Mouse (Mus musculus) liver, embryonic 15.5 days (tissue): Measurements from ENCODE around the gene Zfp108. TPM values are rescaled to one million over a fixed set of nuclear protein-coding genes. Genes with fewer than 3 reads are reported as not detected.
A peak's percentile ranks its signal among the peaks of the same experiment; 100 is the strongest.

Experiments
- ATAC-seq: fragments of 200-750 bp; cut with Nextera tagmentation; 2 replicates; pipeline ENCODE4 v1.8.0; 2017; ENCODE audit warnings: moderate number of reproducible peaks, mild to moderate bottlenecking, moderate library complexity; ENCODE audit not compliant: insufficient read depth
- H3K27ac ChIP-seq: fragments of 300-500 bp; sonication (generic); replicated peaks from 2 replicates; pipeline ENCODE4 v1.5.1; 2015; ENCODE audit warnings: mild to moderate bottlenecking, inconsistent platforms
- H3K27me3 ChIP-seq: fragments of 300-500 bp; sonication (generic); 2 replicates; pipeline ENCODE4 v1.6.1; 2015; ENCODE audit warnings: mild to moderate bottlenecking, inconsistent platforms
- H3K36me3 ChIP-seq: fragments of 300-500 bp; sonication (generic); replicated peaks from 2 replicates; pipeline ENCODE4 v1.6.1; 2015; ENCODE audit warnings: moderate library complexity, mild to moderate bottlenecking, inconsistent platforms
- H3K4me1 ChIP-seq: fragments of 300-500 bp; sonication (generic); replicated peaks from 2 replicates; pipeline ENCODE4 v1.6.1; 2015; ENCODE audit warnings: inconsistent platforms
- H3K4me2 ChIP-seq: fragments of 300-500 bp; sonication (generic); 2 replicates; pipeline ENCODE4 v1.6.1; 2015; ENCODE audit warnings: moderate library complexity, mild to moderate bottlenecking, inconsistent platforms
- H3K4me3 ChIP-seq: fragments of 300-500 bp; sonication (generic); replicated peaks from 2 replicates; pipeline ENCODE4 v1.5.1; 2015; ENCODE audit warnings: mild to moderate bottlenecking, inconsistent platforms
- H3K9ac ChIP-seq: fragments of 300-500 bp; sonication (generic); 2 replicates; pipeline ENCODE4 v1.6.1; 2015; ENCODE audit warnings: moderate library complexity, mild to moderate bottlenecking, inconsistent platforms
- H3K9me3 ChIP-seq: fragments of 300-500 bp; sonication (generic); replicated peaks from 2 replicates; pipeline ENCODE4 v1.6.1; 2016; ENCODE audit warnings: inconsistent platforms
- WGBS: fragments of 180-500 bp; shearing (Covaris S2); methylation state at CpG from one replicate; pipeline ENCODE4 v1.1.7; 2015; ENCODE audit warnings: mixed read lengths; ENCODE audit not compliant: insufficient replicate concordance; 5-methylcytosine and 5-hydroxymethylcytosine counted together
- polyA plus RNA-seq: library from polyadenylated mRNA; unstranded; fragments of >200 nt; fragmentation: Nextera tagmentation; extraction: Ambion mirVana; gene quantifications from 2 replicates; pipeline ENCODE4 v1.2.1, GENCODE M21; 2015

The Zfp108 gene
- polyA plus RNA-seq, 1 experiment from 2014 or later, result 0.38 TPM

DNA sequence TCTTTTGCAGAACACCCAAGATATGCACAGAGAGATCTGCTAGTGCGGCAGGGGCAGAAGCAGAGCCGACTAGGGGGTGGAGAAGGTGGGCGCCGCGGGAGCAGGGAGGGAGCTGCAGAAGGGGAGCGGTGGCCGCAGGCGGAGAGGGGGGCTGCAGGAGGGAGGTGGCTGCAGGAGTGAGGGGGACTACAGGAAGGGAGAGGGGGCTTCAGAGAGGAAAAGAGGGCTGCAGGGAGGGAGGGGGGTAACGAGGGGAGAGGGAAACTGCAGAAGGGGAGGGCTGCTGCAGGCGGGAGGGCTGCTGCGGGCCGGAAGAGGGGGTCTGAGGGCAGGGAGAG lies 44.0 kb downstream of the Zfp108 start:
- H3K27me3 ChIP-seq, result no peaks in the 10 kb centered on the region
- peak overlapping the region; percentile 88 for H3K4me2 ChIP-seq
- H3K36me3 ChIP-seq, result peaks cover 11% of the 10 kb centered on the region; the same call in 1 of the 2 replicates
- H3K27ac ChIP-seq, result no peak overlapping the region
- H3K9me3 ChIP-seq, result no peaks in the 10 kb centered on the region
- peaks cover 37% of the 10 kb centered on the region for H3K4me1 ChIP-seq
- peak overlapping the region; percentile 67; the same call in 1 of the 2 replicates for H3K9ac ChIP-seq
- ATAC-seq, result no peak
- peak overlapping the region; percentile 68 for H3K4me3 ChIP-seq
- WGBS, result 3% methylated on average over 12 of the region's 12 CpGs

DNA sequence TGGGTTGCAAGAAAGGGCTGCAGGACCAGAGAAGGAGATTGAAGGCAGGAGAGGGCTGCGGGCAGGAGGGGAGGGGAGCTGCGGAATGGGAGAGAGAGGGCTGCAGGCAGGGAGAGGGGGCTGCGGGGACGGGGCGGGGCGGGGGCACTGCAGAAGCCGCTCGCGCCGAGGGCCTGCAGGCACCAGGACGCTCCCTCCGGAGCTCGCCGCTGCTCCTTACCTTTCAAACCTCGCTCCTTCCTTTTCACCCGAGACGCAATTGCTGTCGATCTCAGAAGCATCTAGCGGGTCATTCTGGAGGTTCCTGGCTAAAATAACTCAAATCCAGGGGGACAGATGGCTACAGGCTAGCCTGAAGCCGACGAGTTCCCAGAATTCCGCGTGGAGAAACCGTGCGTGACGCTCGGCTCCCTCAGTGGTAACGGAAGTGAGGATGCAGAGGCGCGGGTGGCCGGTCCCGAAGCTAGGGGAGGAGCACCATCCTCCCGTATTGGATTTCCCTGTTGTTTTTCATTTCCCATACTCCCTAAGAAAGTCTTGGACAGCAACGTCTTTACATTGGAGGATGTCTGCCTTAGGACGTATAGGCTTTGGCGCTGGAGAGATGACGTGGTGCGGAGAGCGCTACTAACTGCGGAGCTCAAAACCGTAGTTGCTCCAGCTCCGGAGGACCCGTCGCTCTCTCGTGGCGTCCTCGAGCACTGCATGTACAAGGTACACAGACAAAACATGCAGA lies 44.5 kb downstream of the Zfp108 start:
- no peaks in the 10 kb centered on the region for H3K27me3 ChIP-seq
- H3K9ac ChIP-seq, result peak overlapping the region; percentile 67
- peak overlapping the region; percentile 88 for H3K4me2 ChIP-seq
- H3K27ac ChIP-seq, result no peak overlapping the region
- WGBS, result under 1% methylated on average over 46 of the region's 47 CpGs
- peak overlapping the region; percentile 68 for H3K4me3 ChIP-seq
- peaks cover 33% of the 10 kb centered on the region for H3K4me1 ChIP-seq
- ATAC-seq, result peak; percentile 80
- no peaks in the 10 kb centered on the region for H3K9me3 ChIP-seq
- peaks cover 11% of the 10 kb centered on the region; the same call in 1 of the 2 replicates for H3K36me3 ChIP-seq

- Histone ChIP-seq H3K4me1 (peaks cover 33% of the 10 kb centered on the region), H3K27me3 (no peaks in the 10 kb centered on the region), H3K4me2 (peak overlapping the region; percentile 88), H3K9ac (peak overlapping the region; percentile 39), H3K9me3 (no peaks in the 10 kb centered on the region), H3K36me3 (peaks cover 9% of the 10 kb centered on the region; the same call in 1 of the 2 replicates), H3K27ac (0 out of 2 replicates have a peak overlapping the region, but pooled peaks have one; percentile 1), H3K4me3 (peak overlapping the region; percentile 68)
- ATAC-seq, result no peak
- WGBS, result 2% methylated on average over 18 of the region's 18 CpGs
Measured at GRCm38 (mm10) chr7:24299823-24300481, 45.4 kb downstream of the Zfp108 start.

DNA sequence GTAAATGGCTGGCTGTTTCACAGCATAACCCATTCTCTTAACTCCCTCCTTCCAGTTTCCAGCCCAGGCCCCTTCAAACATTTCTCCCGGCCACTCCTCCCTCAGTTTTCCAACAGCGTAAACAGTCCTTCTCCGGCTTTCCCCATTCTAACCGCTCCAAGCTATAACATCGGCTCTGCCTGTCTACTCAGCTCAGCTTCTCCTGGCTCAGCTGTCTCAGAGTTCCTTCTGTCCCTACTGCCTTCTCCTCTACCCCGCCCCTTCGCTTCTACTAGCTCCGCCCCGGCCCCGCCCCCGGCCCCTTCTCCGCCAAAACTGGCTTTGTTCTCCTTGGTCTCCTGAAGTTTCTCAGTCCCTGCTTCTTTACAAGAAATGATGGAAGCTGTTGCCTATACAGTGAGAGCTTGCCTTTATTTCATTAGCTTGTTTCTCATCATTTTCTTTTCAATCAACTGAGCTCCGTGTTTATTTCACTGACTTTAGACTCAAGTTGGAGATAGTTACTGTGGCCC lies 46.2 kb downstream of the Zfp108 start, which contains the start of gene Zfp61:
Zfp61 (minus strand) TSS at position 462 of the 512 bp plus-strand sequence.
- Histone ChIP-seq H3K36me3 (0 out of 2 replicates have a peak, but pooled peaks cover under 1% of the 10 kb centered on the region), H3K4me1 (peaks cover 33% of the 10 kb centered on the region), H3K27ac (peak within 1 kb of the TSS; percentile 1; the same call in 1 of the 2 replicates), H3K4me3 (peak within 1 kb of the TSS; percentile 68), H3K9me3 (no peaks in the 10 kb centered on the region), H3K9ac (peak within 1 kb of the TSS; percentile 49), H3K27me3 (no peaks in the 10 kb centered on the region), H3K4me2 (peak within 1 kb of the TSS; percentile 88)
- peak; percentile 47; the same call in 1 of the 2 replicates for ATAC-seq
- 1% methylated on average over 13 of the region's 13 CpGs for WGBS

Other genes with a start within 250 kb of the Zfp108 start
- not detected in 2 replicates for gene Vmn1r183, start 201.5 kb upstream of the Zfp108 start, polyA plus RNA-seq
- gene Zfp180, start 172.9 kb upstream of the Zfp108 start, polyA plus RNA-seq, result 8.0 and 9.7 TPM in 2 replicates
- 0.50 and 0.54 TPM in 2 replicates for gene Zfp112, start 142.5 kb upstream of the Zfp108 start, polyA plus RNA-seq
- 3.3 and 3.5 TPM in 2 replicates for gene Zfp235, start 120.6 kb upstream of the Zfp108 start, polyA plus RNA-seq
- 0.40 and 0.61 TPM in 2 replicates for gene Zfp114, start 79.7 kb upstream of the Zfp108 start, polyA plus RNA-seq
- gene Zfp111, start 43.4 kb upstream of the Zfp108 start, polyA plus RNA-seq, result 1.1 TPM in 2 replicates
- gene Zfp109, start 17.2 kb upstream of the Zfp108 start, polyA plus RNA-seq, result 1.0 and 1.2 TPM in 2 replicates
- gene Zfp93, start 15.6 kb downstream of the Zfp108 start, polyA plus RNA-seq, result 0.88 and 0.93 TPM in 2 replicates
- gene Zfp61, start 46.4 kb downstream of the Zfp108 start, polyA plus RNA-seq, result 2.1 and 2.6 TPM in 2 replicates
- 1.7 TPM in 2 replicates for gene Zfp94, start 61.9 kb downstream of the Zfp108 start, polyA plus RNA-seq
- gene Tescl, start 79.1 kb downstream of the Zfp108 start, polyA plus RNA-seq, result not detected in 2 replicates
- gene Lypd5, start 94.4 kb downstream of the Zfp108 start, polyA plus RNA-seq, result not detected in 2 replicates
- 127 and 144 TPM in 2 replicates for gene Kcnn4, start 115.5 kb downstream of the Zfp108 start, polyA plus RNA-seq
- 14.8 and 15.9 TPM in 2 replicates for gene Smg9, start 144.8 kb downstream of the Zfp108 start, polyA plus RNA-seq
- gene Irgc1, start 197.5 kb downstream of the Zfp108 start, polyA plus RNA-seq, result 0.18 TPM in 1 of 2 replicates, not detected in the other
- 5.8 and 6.5 TPM in 2 replicates for gene Plaur, start 207.7 kb downstream of the Zfp108 start, polyA plus RNA-seq
- gene Cadm4, start 227.2 kb downstream of the Zfp108 start, polyA plus RNA-seq, result 0.20 and 0.25 TPM in 2 replicates